Mouse (Mus musculus): Measurements from ENCODE around the gene Fam20c. TPM values are rescaled to one million over a fixed set of nuclear protein-coding genes. Genes with fewer than 3 reads are reported as not detected.

The Fam20c gene
- polyA plus RNA-seq, 1 experiment from 2014 or later, result 23.3 TPM

- Histone ChIP-seq H3K9ac (no peak overlapping the region; the same call in 1 of the 2 replicates), H3K36me3 (replicated peaks) (peaks cover 30% of the 10 kb centered on the region), H3K27me3 (peaks cover 10% of the 10 kb centered on the region), H3K4me1 (peaks cover 32% of the 10 kb centered on the region), H3K9me3 (no peaks in the 10 kb centered on the region), H3K4me2 (no peak overlapping the region), H3K4me3 (replicated peaks) (no peak overlapping the region), H3K27ac (peak overlapping the region; percentile 50; the same call in 1 of the 2 replicates)
- no peak for ATAC-seq (ENCODE audit: low FRiP score)
- 22% methylated on average over 5 of the region's 5 CpGs for WGBS
Observed at GRCm38 (mm10) chr5:138761836-138762334, 7.6 kb downstream of the Fam20c start.

- H3K36me3 ChIP-seq (replicated peaks), result peaks cover 34% of the 10 kb centered on the region
- H3K4me1 ChIP-seq, result peaks cover 27% of the 10 kb centered on the region
- H3K9me3 ChIP-seq, result no peaks in the 10 kb centered on the region
- H3K9ac ChIP-seq, result no peak overlapping the region
- H3K27ac ChIP-seq, result peak overlapping the region; percentile 50; the same call in 1 of the 2 replicates
- no peak for ATAC-seq (ENCODE audit: low FRiP score)
- H3K4me2 ChIP-seq, result no peak overlapping the region
- peaks cover 6% of the 10 kb centered on the region; the same call in 1 of the 2 replicates for H3K27me3 ChIP-seq
- WGBS, result 79% methylated on average over 4 of the region's 4 CpGs
- no peak overlapping the region for H3K4me3 ChIP-seq (replicated peaks)
Observed at GRCm38 (mm10) chr5:138762361-138762760, 8.0 kb downstream of the Fam20c start.

- 84% methylated on average over 8 of the region's 8 CpGs for WGBS
- no peak for ATAC-seq (ENCODE audit: low FRiP score)
- H3K4me3 ChIP-seq (replicated peaks), result no peak overlapping the region
- peaks cover 22% of the 10 kb centered on the region for H3K4me1 ChIP-seq
- peaks cover 36% of the 10 kb centered on the region for H3K36me3 ChIP-seq (replicated peaks)
- H3K4me2 ChIP-seq, result no peak overlapping the region
- no peaks in the 10 kb centered on the region for H3K27me3 ChIP-seq
- H3K9me3 ChIP-seq, result no peaks in the 10 kb centered on the region
- no peak overlapping the region for H3K27ac ChIP-seq
- no peak overlapping the region for H3K9ac ChIP-seq
Observed at GRCm38 (mm10) chr5:138764601-138765000, 10.3 kb downstream of the Fam20c start.

- no peak overlapping the region for H3K4me3 ChIP-seq (replicated peaks)
- H3K4me1 ChIP-seq, result no peaks in the 10 kb centered on the region
- no peak overlapping the region for H3K9ac ChIP-seq
- H3K9me3 ChIP-seq, result no peaks in the 10 kb centered on the region
- no peak overlapping the region for H3K4me2 ChIP-seq
- peaks cover 33% of the 10 kb centered on the region for H3K36me3 ChIP-seq (replicated peaks)
- no peak for ATAC-seq (ENCODE audit: low FRiP score)
- no peak overlapping the region for H3K27ac ChIP-seq
- 93% methylated on average over 11 of the region's 11 CpGs for WGBS
- no peaks in the 10 kb centered on the region for H3K27me3 ChIP-seq
Observed at GRCm38 (mm10) chr5:138767650-138768049, 13.3 kb downstream of the Fam20c start.

GRCm38 (mm10) chr5:138768704-138769103, 14.4 kb downstream of the Fam20c start:
- Histone ChIP-seq H3K27me3 (no peaks in the 10 kb centered on the region), H3K27ac (no peak overlapping the region), H3K4me3 (replicated peaks) (no peak overlapping the region), H3K4me1 (no peaks in the 10 kb centered on the region), H3K9me3 (no peaks in the 10 kb centered on the region), H3K4me2 (no peak overlapping the region), H3K36me3 (replicated peaks) (peaks cover 29% of the 10 kb centered on the region), H3K9ac (no peak overlapping the region)
- no peak for ATAC-seq (ENCODE audit: low FRiP score)
- 89% methylated on average over 2 of the region's 2 CpGs for WGBS

- H3K4me2 ChIP-seq, result no peak overlapping the region
- H3K9me3 ChIP-seq, result no peaks in the 10 kb centered on the region
- 90% methylated on average over 5 of the region's 5 CpGs for WGBS
- no peaks in the 10 kb centered on the region for H3K27me3 ChIP-seq
- H3K36me3 ChIP-seq (replicated peaks), result peaks cover 29% of the 10 kb centered on the region
- no peak overlapping the region for H3K4me3 ChIP-seq (replicated peaks)
- no peaks in the 10 kb centered on the region for H3K4me1 ChIP-seq
- no peak overlapping the region for H3K9ac ChIP-seq
- no peak for ATAC-seq (ENCODE audit: low FRiP score)
- H3K27ac ChIP-seq, result no peak overlapping the region
Observed at GRCm38 (mm10) chr5:138769126-138769525, 14.8 kb downstream of the Fam20c start.

GRCm38 (mm10) chr5:138775096-138775495, 20.8 kb downstream of the Fam20c start:
- Histone ChIP-seq H3K4me3 (replicated peaks) (no peak overlapping the region), H3K27ac (no peak overlapping the region), H3K4me2 (no peak overlapping the region), H3K9ac (no peak overlapping the region), H3K9me3 (no peaks in the 10 kb centered on the region), H3K36me3 (replicated peaks) (peaks cover 3% of the 10 kb centered on the region; the same call in 1 of the 2 replicates), H3K27me3 (no peaks in the 10 kb centered on the region), H3K4me1 (peaks cover 12% of the 10 kb centered on the region)
- WGBS, result 96% methylated on average over 5 of the region's 5 CpGs
- no peak for ATAC-seq (ENCODE audit: low FRiP score)

- peaks cover 12% of the 10 kb centered on the region for H3K4me1 ChIP-seq
- peaks cover 3% of the 10 kb centered on the region; the same call in 1 of the 2 replicates for H3K36me3 ChIP-seq (replicated peaks)
- ATAC-seq (ENCODE audit: low FRiP score), result no peak
- H3K27ac ChIP-seq, result no peak overlapping the region
- H3K4me3 ChIP-seq (replicated peaks), result no peak overlapping the region
- no peak overlapping the region for H3K4me2 ChIP-seq
- no peaks in the 10 kb centered on the region for H3K9me3 ChIP-seq
- 68% methylated on average over 1 of the region's 1 CpGs for WGBS
- H3K9ac ChIP-seq, result no peak overlapping the region
- no peaks in the 10 kb centered on the region for H3K27me3 ChIP-seq
Observed at GRCm38 (mm10) chr5:138776346-138776745, 22.0 kb downstream of the Fam20c start.

- Histone ChIP-seq H3K4me1 (peaks cover 18% of the 10 kb centered on the region), H3K9me3 (no peaks in the 10 kb centered on the region), H3K27me3 (no peaks in the 10 kb centered on the region), H3K27ac (peak overlapping the region; percentile 84), H3K36me3 (replicated peaks) (no peaks in the 10 kb centered on the region; the same call in 1 of the 2 replicates), H3K4me3 (replicated peaks) (no peak overlapping the region), H3K9ac (no peak overlapping the region), H3K4me2 (peak overlapping the region; percentile 19)
- WGBS, result 49% methylated on average over 9 of the region's 9 CpGs
- peak; percentile 86 for ATAC-seq (ENCODE audit: low FRiP score)
Observed at GRCm38 (mm10) chr5:138778731-138779463, 24.6 kb downstream of the Fam20c start.

- Histone ChIP-seq H3K4me1 (peaks cover 18% of the 10 kb centered on the region), H3K27me3 (no peaks in the 10 kb centered on the region), H3K4me3 (replicated peaks) (no peak overlapping the region), H3K27ac (peak overlapping the region; percentile 25; the same call in 1 of the 2 replicates), H3K9me3 (no peaks in the 10 kb centered on the region), H3K9ac (no peak overlapping the region), H3K36me3 (replicated peaks) (no peaks in the 10 kb centered on the region; the same call in 1 of the 2 replicates), H3K4me2 (no peak overlapping the region)
- WGBS, result 85% methylated on average over 3 of the region's 3 CpGs
- ATAC-seq (ENCODE audit: low FRiP score), result no peak
Observed at GRCm38 (mm10) chr5:138779655-138780054, 25.3 kb downstream of the Fam20c start.

GRCm38 (mm10) chr5:138782697-138783096, 28.4 kb downstream of the Fam20c start:
- no peaks in the 10 kb centered on the region for H3K36me3 ChIP-seq (replicated peaks)
- peaks cover 18% of the 10 kb centered on the region for H3K4me1 ChIP-seq
- H3K9ac ChIP-seq, result no peak overlapping the region
- WGBS, result 86% methylated on average over 1 of the region's 1 CpGs
- ATAC-seq (ENCODE audit: low FRiP score), result no peak
- H3K4me2 ChIP-seq, result no peak overlapping the region
- H3K27ac ChIP-seq, result peak overlapping the region; percentile 10; the same call in 1 of the 2 replicates
- H3K4me3 ChIP-seq (replicated peaks), result no peak overlapping the region
- H3K9me3 ChIP-seq, result no peaks in the 10 kb centered on the region
- H3K27me3 ChIP-seq, result no peaks in the 10 kb centered on the region

- Histone ChIP-seq H3K4me3 (replicated peaks) (no peak overlapping the region), H3K27me3 (no peaks in the 10 kb centered on the region), H3K9ac (no peak overlapping the region), H3K27ac (0 out of 2 replicates have a peak overlapping the region, but pooled peaks have one; percentile 10), H3K4me1 (peaks cover 18% of the 10 kb centered on the region), H3K4me2 (no peak overlapping the region), H3K9me3 (no peaks in the 10 kb centered on the region), H3K36me3 (replicated peaks) (no peaks in the 10 kb centered on the region)
- ATAC-seq (ENCODE audit: low FRiP score), result no peak
- WGBS, result 82% methylated on average over 8 of the region's 8 CpGs
Observed at GRCm38 (mm10) chr5:138783181-138783580, 28.9 kb downstream of the Fam20c start.
